Mouse (Mus musculus) lung, adult 2 months (tissue): ENCODE data around the gene H2-M10.2. TPM values are rescaled to one million over a fixed set of nuclear protein-coding genes. Genes with fewer than 3 reads are reported as not detected.

Source experiments
- DNase-seq: peaks from one replicate; pipeline ENCODE4 v3.0.0; 2022
- H3K4me1 ChIP-seq: fragments of 200-500 bp; 2 replicates; pipeline ENCODE4 v1.6.1; 2011; ENCODE audit warnings: low read length; ENCODE audit not compliant: control insufficient read depth, insufficient read depth
- H3K4me3 ChIP-seq: fragments of 200-500 bp; replicated peaks from 2 replicates; pipeline ENCODE3; 2011; ENCODE audit warnings: low read depth, mild to moderate bottlenecking, control low read depth, low read length; ENCODE audit errors: extremely low read depth
- CTCF ChIP-seq: fragments of 200-500 bp; IDR thresholded peaks from 2 replicates; pipeline ENCODE4 v1.5.1; 2011; ENCODE audit warnings: mild to moderate bottlenecking, low read length, control low read depth; ENCODE audit not compliant: insufficient read depth
- POLR2A ChIP-seq: fragments of 200-500 bp; IDR thresholded peaks from 2 replicates; pipeline ENCODE4 v1.6.1; 2011; ENCODE audit warnings: low read depth, mild to moderate bottlenecking, control low read depth, low read length, borderline replicate concordance; ENCODE audit errors: extremely low read depth
- WGBS: fragments of 180-500 bp; shearing (Covaris S2); methylation state at CpG from one replicate; pipeline ENCODE4 v1.1.7; 2018; 5-methylcytosine and 5-hydroxymethylcytosine counted together
- polyA plus RNA-seq: library from polyadenylated mRNA; depleted of rRNA; stranded (reverse); fragments of >200 nt; gene quantifications from 2 replicates; pipeline ENCODE4 v1.2.3, GENCODE M21; 2012

Gene H2-M10.2
- polyA plus RNA-seq, 1 experiment: not detected

- H3K4me1 ChIP-seq: peaks cover 23% of the 10 kb centered on the region
- no peak overlapping the region for H3K4me3 ChIP-seq
- no peak for DNase-seq
- 77% methylated on average over 9 of the region's 9 CpGs for WGBS
- TF ChIP-seq CTCF (no peak), POLR2A (no peak)
These were observed 13.5 kb downstream of the H2-M10.2 start for GRCm38 (mm10) chr17:36272643-36273366.

- WGBS: 1% methylated on average over 43 of the region's 43 CpGs
- peak; percentile 95 for DNase-seq
- Histone ChIP-seq H3K4me3 (peak within 1 kb of the TSS; percentile 97), H3K4me1 (peaks cover 23% of the 10 kb centered on the region)
- TF ChIP-seq POLR2A: peak; percentile 25; the same call in 1 of the 2 replicates
- TF ChIP-seq CTCF: no peak
These were observed 14.6 kb downstream of the H2-M10.2 start, which contains the start of gene Trim39 for GRCm38 (mm10) chr17:36271586-36272256. TSS of gene Trim39 (minus strand) at chr17:36272247.

- TF ChIP-seq CTCF: no peak
- peak; percentile 68; the same call in 1 of the 2 replicates for TF ChIP-seq POLR2A
- H3K4me3 ChIP-seq: peak overlapping the region; percentile 97
- H3K4me1 ChIP-seq: peaks cover 23% of the 10 kb centered on the region
- DNase-seq: peak; percentile 97
- WGBS: under 1% methylated on average over 72 of the region's 84 CpGs
These were observed 15.2 kb downstream of the H2-M10.2 start for GRCm38 (mm10) chr17:36270956-36271585.

GRCm38 (mm10) chr17:36265834-36266233, 20.5 kb downstream of the H2-M10.2 start:
- no peak overlapping the region for H3K4me3 ChIP-seq
- 69% methylated on average over 5 of the region's 5 CpGs for WGBS
- no peak for TF ChIP-seq CTCF
- no peak for TF ChIP-seq POLR2A
- peaks cover 4% of the 10 kb centered on the region for H3K4me1 ChIP-seq
- DNase-seq: no peak

- TF ChIP-seq POLR2A: no peak
- no peak for TF ChIP-seq CTCF
These were observed 21.9 kb downstream of the H2-M10.2 start for GRCm38 (mm10) chr17:36264273-36264925.

GRCm38 (mm10) chr17:36261511-36262166, 24.7 kb downstream of the H2-M10.2 start:
- no peaks in the 10 kb centered on the region; the same call in 1 of the 2 replicates for H3K4me1 ChIP-seq
- WGBS: 87% methylated on average over 9 of the region's 9 CpGs
- DNase-seq: no peak
- TF ChIP-seq CTCF: no peak
- TF ChIP-seq POLR2A: no peak
- H3K4me3 ChIP-seq: no peak overlapping the region

More at GRCm38 (mm10) chr17:36264273-36264925, 21.9 kb downstream of the H2-M10.2 start:
- 86% methylated on average over 3 of the region's 3 CpGs for WGBS
- no peak for DNase-seq
- H3K4me3 ChIP-seq: no peak overlapping the region
- H3K4me1 ChIP-seq: no peaks in the 10 kb centered on the region

- H3K4me3 ChIP-seq: peak within 1 kb of the TSS; percentile 85
- no peak for DNase-seq
- H3K4me1 ChIP-seq: no peaks in the 10 kb centered on the region; the same call in 1 of the 2 replicates
- 41% methylated on average over 6 of the region's 6 CpGs for WGBS
- no peak for TF ChIP-seq CTCF
- TF ChIP-seq POLR2A: no peak
These were observed 28.3 kb downstream of the H2-M10.2 start, which contains the start of gene Rpp21 for GRCm38 (mm10) chr17:36257969-36258368. TSS of gene Rpp21 (minus strand) at chr17:36258069.

GRCm38 (mm10) chr17:36257241-36257947, 28.9 kb downstream of the H2-M10.2 start:
- Histone ChIP-seq H3K4me1 (no peaks in the 10 kb centered on the region; the same call in 1 of the 2 replicates), H3K4me3 (peak overlapping the region; percentile 85)
- TF ChIP-seq CTCF (peak; percentile 59), POLR2A (peak; percentile 77; the same call in 1 of the 2 replicates)
- under 1% methylated on average over 37 of the region's 37 CpGs for WGBS
- peak; percentile 88 for DNase-seq
